Mouse (Mus musculus): Measurements from ENCODE around the gene Zfp628.

DNA sequence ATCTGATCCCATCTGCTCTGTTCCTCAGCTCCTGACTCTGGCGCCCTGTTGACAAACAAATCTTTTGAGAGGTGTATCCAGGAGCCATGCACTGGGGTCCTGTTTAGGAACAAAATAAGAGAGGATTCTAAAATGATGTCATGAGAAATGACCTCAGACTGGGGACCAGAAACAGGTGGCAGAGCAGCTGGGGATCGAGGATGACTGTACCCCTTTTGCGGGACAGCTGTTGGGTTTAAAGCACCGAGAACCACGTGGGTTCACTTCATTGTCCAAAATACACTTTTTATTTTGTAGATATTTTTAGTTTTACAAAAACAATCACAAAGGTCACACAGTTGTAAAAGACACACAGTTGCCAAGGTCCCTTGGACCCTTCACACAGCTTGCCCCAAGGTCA is 50.0 kb downstream of the Zfp628 start:
- TF ChIP-seq CTCF (IDR thresholded peaks at IDR 0.05; ENCODE audit: borderline replicate concordance, extremely low read depth, insufficient read depth, insufficient read length): no peak
- no peak for TF ChIP-seq POLR2A (IDR thresholded peaks at IDR 0.05; ENCODE audit: borderline replicate concordance, extremely low read depth, insufficient read depth, insufficient read length, poor library complexity, severe bottlenecking)

All from brain, embryonic 14.5 days (tissue).